Mouse (Mus musculus) cortical plate, adult 2 months (tissue): Measurements from ENCODE around the gene Gm5737.

Experiments used
- CTCF ChIP-seq: fragments of 200-500 bp; IDR thresholded peaks from 2 replicates; pipeline ENCODE4 v1.5.1; 2011; ENCODE audit warnings: mild to moderate bottlenecking, control low read depth, low read length; ENCODE audit not compliant: insufficient read depth; ENCODE audit errors: extremely low read depth
- POLR2A ChIP-seq: fragments of 200-500 bp; IDR thresholded peaks from 2 replicates; pipeline ENCODE4 v1.6.1; 2011; ENCODE audit warnings: mild to moderate bottlenecking, low read length, control low read depth; ENCODE audit not compliant: insufficient read depth; ENCODE audit errors: extremely low read depth

GRCm38 (mm10) chr7:120850165-120850564 lies 38.0 kb downstream of the Gm5737 start:
- TF ChIP-seq CTCF (no peak), POLR2A (no peak)
